Mouse (Mus musculus) thymus, adult 2 months (tissue): ENCODE measurements at regions not wholly inside any gene's neighbourhood (a gene's known extent, or its start where the extent isn't known, plus 50 kb on each side); places are given as distances from the start of the nearest gene placed in this dataset.

ENCODE experiments used
- DNase-seq: peaks from one replicate; pipeline ENCODE4 v3.0.0; 2021
- H3K27ac ChIP-seq: fragments of 200-500 bp; 2 replicates; pipeline ENCODE4 v1.5.1; 2012; ENCODE audit warnings: low read length, control low read depth; ENCODE audit not compliant: control insufficient read depth, insufficient read depth
- H3K27me3 ChIP-seq: fragments of 200-500 bp; 2 replicates; pipeline ENCODE4 v1.6.1; 2012; ENCODE audit warnings: mild to moderate bottlenecking, low read length, moderate library complexity, mixed read lengths; ENCODE audit not compliant: control insufficient read depth, insufficient read depth
- H3K36me3 ChIP-seq: fragments of 200-500 bp; 2 replicates; pipeline ENCODE4 v1.6.1; 2012; ENCODE audit warnings: mild to moderate bottlenecking, low read length, moderate library complexity; ENCODE audit not compliant: control insufficient read depth, insufficient read depth
- H3K4me1 ChIP-seq: fragments of 200-500 bp; replicated peaks from 2 replicates; pipeline ENCODE4 v1.6.1; 2012; ENCODE audit warnings: low read length; ENCODE audit not compliant: control insufficient read depth, insufficient read depth
- H3K4me3 ChIP-seq: fragments of 200-500 bp; 2 replicates; pipeline ENCODE4 v1.5.1; 2012; ENCODE audit warnings: mild to moderate bottlenecking, low read length, control low read depth, moderate library complexity; ENCODE audit not compliant: control insufficient read depth, insufficient read depth
- CTCF ChIP-seq: fragments of 200-500 bp; IDR thresholded peaks from 2 replicates; pipeline ENCODE4 v1.5.1; 2012; ENCODE audit warnings: mild to moderate bottlenecking, control low read depth, low read length, moderate library complexity, borderline replicate concordance; ENCODE audit not compliant: control insufficient read depth, poor library complexity, insufficient read depth; ENCODE audit errors: extremely low read depth
- POLR2A ChIP-seq: fragments of 200-500 bp; IDR thresholded peaks from 2 replicates; pipeline ENCODE4 v1.6.1; 2012; ENCODE audit warnings: mild to moderate bottlenecking, low read length, control low read depth, moderate library complexity; ENCODE audit not compliant: control insufficient read depth, poor library complexity, insufficient read depth; ENCODE audit errors: extremely low read depth
- WGBS: fragments of 180-500 bp; shearing (Covaris S2); methylation state at CpG from one replicate; pipeline ENCODE4 v1.1.7; 2018; 5-methylcytosine and 5-hydroxymethylcytosine counted together

- no peaks in the 10 kb centered on the region for H3K27me3 ChIP-seq
- TF ChIP-seq POLR2A (no peak), CTCF (no peak)
- no peak for DNase-seq
- no peak overlapping the region for H3K27ac ChIP-seq
- WGBS, result 42% methylated on average over 3 of the region's 3 CpGs
- no peak overlapping the region for H3K4me3 ChIP-seq
- no peaks in the 10 kb centered on the region for H3K36me3 ChIP-seq
- no peaks in the 10 kb centered on the region for H3K4me1 ChIP-seq
These were observed 655.6 kb downstream of the Ipo11 start for GRCm38 (mm10) chr13:106281181-106281580.

DNA sequence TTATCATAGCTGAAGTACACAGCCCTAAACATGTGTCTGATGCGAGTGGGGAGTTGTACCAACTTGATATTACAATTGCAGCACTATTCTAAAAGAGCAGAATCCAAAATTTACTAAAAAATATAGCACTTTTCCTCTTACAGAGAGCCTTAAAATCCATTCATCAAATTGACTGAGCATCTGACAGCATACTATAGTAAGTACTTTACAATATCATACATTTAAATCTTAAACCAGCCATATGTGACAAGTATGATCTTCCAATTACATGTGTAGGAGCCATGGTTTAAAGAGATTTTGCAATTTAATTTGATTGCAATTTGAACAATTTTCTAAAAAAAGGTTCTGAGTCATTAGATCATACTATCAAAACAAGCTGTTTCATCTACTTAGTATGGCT is 676.9 kb downstream of the Ipo11 start:
- H3K4me3 ChIP-seq, result no peak overlapping the region
- WGBS, result 62% methylated on average over 1 of the region's 1 CpGs
- H3K27me3 ChIP-seq, result no peaks in the 10 kb centered on the region
- TF ChIP-seq CTCF (no peak), POLR2A (no peak)
- no peaks in the 10 kb centered on the region for H3K36me3 ChIP-seq
- no peak overlapping the region for H3K27ac ChIP-seq
- no peaks in the 10 kb centered on the region for H3K4me1 ChIP-seq
- DNase-seq, result no peak
